Mouse (Mus musculus) limb, embryonic 14.5 days (tissue): ENCODE results near the gene P4ha2. TPM values are rescaled to one million over a fixed set of nuclear protein-coding genes. Genes with fewer than 3 reads are reported as not detected.

Source experiments
- ATAC-seq: fragments of 200-750 bp; cut with Nextera tagmentation; 2 replicates; pipeline ENCODE4 v1.8.0; 2017; ENCODE audit warnings: low read depth, moderate number of reproducible peaks, moderate TSS enrichment; ENCODE audit not compliant: low FRiP score
- DNase-seq: peaks from one replicate; pipeline ENCODE4 v3.0.0-alpha.2; 2015; ENCODE audit warnings: low spot score
- H3K27ac ChIP-seq: fragments of 300-500 bp; sonication (generic); replicated peaks from 2 replicates; pipeline ENCODE4 v1.5.1; 2014; ENCODE audit warnings: low read depth, mild to moderate bottlenecking, low read length, moderate library complexity, mixed read lengths
- H3K27me3 ChIP-seq: fragments of 300-500 bp; sonication (generic); 2 replicates; pipeline ENCODE4 v1.6.1; 2014; ENCODE audit warnings: low read length, mixed read lengths; ENCODE audit not compliant: control insufficient read depth, insufficient read depth
- H3K36me3 ChIP-seq: fragments of 300-500 bp; sonication (generic); 2 replicates; pipeline ENCODE4 v1.6.1; 2014; ENCODE audit warnings: mild to moderate bottlenecking, low read length, moderate library complexity, mixed read lengths; ENCODE audit not compliant: control insufficient read depth, insufficient read depth
- H3K4me1 ChIP-seq: fragments of 300-500 bp; sonication (generic); 2 replicates; pipeline ENCODE4 v1.6.1; 2014; ENCODE audit warnings: antibody characterized with exemption, low read length, mixed read lengths; ENCODE audit not compliant: control insufficient read depth, insufficient read depth
- H3K4me2 ChIP-seq: fragments of 300-500 bp; sonication (generic); replicated peaks from 2 replicates; pipeline ENCODE4 v1.6.1; 2014; ENCODE audit warnings: low read depth, mild to moderate bottlenecking, low read length, moderate library complexity; ENCODE audit not compliant: severe bottlenecking
- H3K4me3 ChIP-seq: fragments of 300-500 bp; sonication (generic); replicated peaks from 2 replicates; pipeline ENCODE4 v1.5.1; 2014; ENCODE audit warnings: low read length
- H3K9ac ChIP-seq: fragments of 300-500 bp; sonication (generic); 2 replicates; pipeline ENCODE4 v1.6.1; 2014; ENCODE audit warnings: mild to moderate bottlenecking, low read depth, low read length, moderate library complexity; ENCODE audit not compliant: severe bottlenecking
- H3K9me3 ChIP-seq: fragments of 300-500 bp; sonication (generic); 2 replicates; pipeline ENCODE4 v1.6.1; 2016; ENCODE audit warnings: low read length; ENCODE audit not compliant: control insufficient read depth
- POLR2A ChIP-seq: fragments of 200-500 bp; IDR thresholded peaks from 2 replicates; pipeline ENCODE4 v1.8.0; 2012; ENCODE audit warnings: inconsistent platforms, mild to moderate bottlenecking, moderate library complexity, borderline replicate concordance; ENCODE audit not compliant: insufficient read depth, insufficient read length; ENCODE audit errors: extremely low read depth
- whole genome bisulfite sequencing: fragments of 180-500 bp; shearing (Covaris S2); extraction: QIAGEN DNeasy Blood & Tissue Kit; methylation state at CpG from one replicate; pipeline ENCODE4 v1.1.7; 2014; 5-methylcytosine and 5-hydroxymethylcytosine counted together
- polyA plus RNA-seq, 2 experiments: library from polyadenylated mRNA; depleted of rRNA in 1 of 2; stranded (reverse) in 1 of 2; unstranded in 1 of 2; fragments of >200 nt; fragmentation: Nextera tagmentation in 1 of 2; extraction: Ambion mirVana in 1 of 2; gene quantifications; 2 replicates each; pipeline versions ENCODE4 v1.2.1 to v1.2.3; 2012 to 2014

Gene P4ha2
- polyA plus RNA-seq, 2 experiments = 94.1 to 106 TPM

DNA sequence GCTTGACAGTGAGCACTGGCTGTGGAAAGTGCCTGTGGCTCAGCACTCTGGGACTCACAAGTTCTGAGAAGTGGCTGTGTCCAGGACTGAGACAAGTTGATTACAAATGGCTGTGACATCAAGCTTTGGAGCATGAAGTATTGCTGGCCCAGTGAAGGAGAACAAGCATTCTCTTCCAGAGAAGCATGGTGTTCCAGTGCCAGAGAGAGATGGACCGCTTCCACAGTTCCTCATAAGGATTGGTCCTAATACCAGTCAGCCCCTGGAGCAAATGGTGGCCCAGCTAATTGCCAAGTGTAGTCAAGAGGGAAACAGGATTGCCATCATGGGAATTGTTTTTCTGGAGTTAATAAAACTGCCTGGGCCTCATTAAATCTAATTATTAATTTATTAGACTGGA is 23.8 kb upstream of the P4ha2 start:
- Histone ChIP-seq H3K9me3 (no peaks in the 10 kb centered on the region), H3K36me3 (no peaks in the 10 kb centered on the region), H3K9ac (no peak overlapping the region), H3K27me3 (no peaks in the 10 kb centered on the region), H3K27ac (no peak overlapping the region), H3K4me1 (0 out of 2 replicates have a peak, but pooled peaks cover 2% of the 10 kb centered on the region), H3K4me3 (no peak overlapping the region), H3K4me2 (no peak overlapping the region)
- WGBS = 86% methylated on average over 1 of the region's 1 CpGs
- DNase-seq (no peak), ATAC-seq (no peak)
- TF ChIP-seq POLR2A = no peak

DNA sequence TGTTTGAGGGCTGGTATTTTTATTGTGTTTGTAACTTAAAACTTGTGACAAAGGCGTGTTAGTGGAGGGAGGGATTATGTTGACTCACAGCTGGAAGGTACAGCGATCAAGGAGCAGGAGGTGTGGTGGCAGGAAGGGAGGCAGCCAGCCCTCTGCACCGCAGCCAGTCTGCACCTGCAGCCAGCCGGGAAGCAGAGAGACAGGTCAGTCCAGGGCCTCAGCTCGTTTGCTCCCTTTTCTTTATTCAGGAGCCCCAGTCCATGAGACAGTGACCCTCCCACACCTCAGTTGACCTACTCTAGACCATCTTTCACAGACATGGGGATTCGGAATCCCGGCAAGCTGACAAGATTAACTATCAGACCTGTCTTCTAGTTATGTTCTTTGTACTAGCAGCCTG is 19.5 kb upstream of the P4ha2 start:
- no peak overlapping the region for H3K27ac ChIP-seq

GRCm38 (mm10) chr11:54082725-54083124 is 17.2 kb upstream of the P4ha2 start:
- Histone ChIP-seq H3K4me1 (no peaks in the 10 kb centered on the region), H3K9me3 (no peaks in the 10 kb centered on the region), H3K36me3 (no peaks in the 10 kb centered on the region), H3K27ac (no peak overlapping the region), H3K27me3 (no peaks in the 10 kb centered on the region), H3K9ac (no peak overlapping the region), H3K4me2 (no peak overlapping the region), H3K4me3 (no peak overlapping the region)
- no peak for TF ChIP-seq POLR2A
- DNase-seq (no peak), ATAC-seq (no peak)
- 92% methylated on average over 5 of the region's 5 CpGs for WGBS

More for the DNA sequence above, 19.5 kb upstream of the P4ha2 start:
- no peak overlapping the region for H3K9ac ChIP-seq
- no peaks in the 10 kb centered on the region for H3K27me3 ChIP-seq
- TF ChIP-seq POLR2A = no peak
- no peak overlapping the region for H3K4me3 ChIP-seq
- no peak for ATAC-seq
- H3K9me3 ChIP-seq = no peaks in the 10 kb centered on the region
- no peak overlapping the region for H3K4me2 ChIP-seq
- no peaks in the 10 kb centered on the region for H3K36me3 ChIP-seq
- no peaks in the 10 kb centered on the region for H3K4me1 ChIP-seq
- 26% methylated on average over 7 of the region's 7 CpGs for WGBS
- no peak for DNase-seq

DNA sequence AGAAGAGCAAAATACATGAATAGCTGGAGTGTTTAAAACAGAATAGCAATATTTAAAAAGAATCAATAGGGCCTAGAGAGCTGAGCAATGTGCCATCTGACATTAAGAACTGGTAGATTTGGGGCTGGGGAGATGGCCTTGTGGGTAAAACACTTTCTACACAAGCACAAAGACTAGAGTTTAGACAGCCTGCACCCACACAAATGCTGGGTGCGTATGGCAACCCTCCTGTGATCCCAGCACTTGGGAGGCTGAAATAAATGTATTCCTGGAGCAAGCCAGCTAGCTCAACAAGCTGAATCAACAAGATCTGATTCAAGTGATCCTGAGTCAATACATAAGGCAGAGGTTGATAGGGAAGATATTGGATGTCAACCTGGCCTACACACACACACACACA is 14.9 kb upstream of the P4ha2 start:
- H3K27me3 ChIP-seq = no peaks in the 10 kb centered on the region
- TF ChIP-seq POLR2A = no peak
- H3K4me1 ChIP-seq = peaks cover 3% of the 10 kb centered on the region; the same call in 1 of the 2 replicates
- H3K4me3 ChIP-seq = no peak overlapping the region
- no peaks in the 10 kb centered on the region for H3K36me3 ChIP-seq
- DNase-seq = no peak
- H3K4me2 ChIP-seq = no peak overlapping the region
- no peak for ATAC-seq
- no peak overlapping the region for H3K27ac ChIP-seq
- WGBS = 100% methylated on average over 1 of the region's 1 CpGs
- H3K9ac ChIP-seq = no peak overlapping the region
- H3K9me3 ChIP-seq = no peaks in the 10 kb centered on the region

DNA sequence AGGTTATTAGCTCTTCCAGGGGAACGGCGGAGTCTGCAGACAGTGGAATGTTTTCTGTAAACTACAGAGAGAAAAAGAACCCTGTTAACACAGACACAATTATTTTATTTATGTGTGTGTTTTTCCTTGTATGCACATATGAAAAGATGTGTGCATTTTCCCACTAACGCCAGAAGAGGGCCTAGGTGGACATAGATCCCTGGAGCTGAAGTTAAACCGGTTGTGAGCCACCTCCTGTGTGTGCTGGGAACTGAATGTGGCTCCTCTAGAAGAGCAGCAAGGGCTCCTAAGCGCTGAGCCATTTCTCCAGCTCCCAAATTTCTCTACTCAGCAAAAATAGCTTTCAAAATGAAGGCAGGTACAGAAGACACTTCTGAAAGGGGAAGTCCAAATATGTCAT is 14.1 kb upstream of the P4ha2 start:
- Histone ChIP-seq H3K27ac (no peak overlapping the region), H3K9me3 (no peaks in the 10 kb centered on the region), H3K9ac (no peak overlapping the region), H3K27me3 (no peaks in the 10 kb centered on the region), H3K4me3 (no peak overlapping the region), H3K4me2 (no peak overlapping the region), H3K4me1 (peaks cover 10% of the 10 kb centered on the region; the same call in 1 of the 2 replicates), H3K36me3 (no peaks in the 10 kb centered on the region)
- DNase-seq = no peak
- ATAC-seq = no peak
- TF ChIP-seq POLR2A = no peak
- WGBS = 67% methylated on average over 5 of the region's 5 CpGs

DNA sequence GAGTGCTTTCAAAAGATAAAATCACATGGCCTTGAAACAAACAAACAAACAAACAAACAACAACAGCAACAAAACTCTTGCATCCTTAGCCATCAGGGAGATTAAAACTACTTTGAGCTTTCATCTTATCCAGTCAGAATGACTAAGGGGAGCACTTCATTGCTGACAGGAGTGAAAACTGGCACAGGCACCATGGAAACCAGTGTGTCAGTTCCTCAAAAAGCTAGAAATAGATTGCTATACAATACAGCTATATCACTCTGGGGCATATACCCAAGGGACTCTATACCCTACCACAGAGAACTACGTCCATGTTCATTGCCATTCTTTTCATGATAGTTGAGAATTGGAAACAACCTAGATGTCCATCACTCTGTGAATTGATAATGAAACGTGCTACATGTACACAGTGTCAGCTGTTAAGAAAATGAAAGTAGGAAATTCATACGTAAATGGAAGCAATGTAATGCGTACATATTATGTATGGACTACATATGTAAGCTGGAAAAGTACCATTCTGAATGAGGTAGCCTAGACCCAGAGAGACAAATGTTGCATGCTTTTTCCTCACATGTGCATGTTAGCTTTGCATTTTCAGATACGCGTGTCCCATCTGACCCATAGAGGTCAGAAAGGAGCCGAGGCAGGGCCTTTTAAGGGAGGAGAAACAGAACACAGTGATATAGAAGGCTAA is 11.5 kb upstream of the P4ha2 start:
- Histone ChIP-seq H3K27ac (no peak overlapping the region), H3K4me3 (no peak overlapping the region), H3K9ac (no peak overlapping the region), H3K4me2 (no peak overlapping the region), H3K4me1 (peaks cover 15% of the 10 kb centered on the region; the same call in 1 of the 2 replicates), H3K36me3 (no peaks in the 10 kb centered on the region), H3K9me3 (no peaks in the 10 kb centered on the region), H3K27me3 (no peaks in the 10 kb centered on the region)
- WGBS = 78% methylated on average over 7 of the region's 7 CpGs
- DNase-seq = no peak
- no peak for ATAC-seq
- no peak for TF ChIP-seq POLR2A
